Mouse (Mus musculus) olfactory bulb, adult 2 months (tissue): ENCODE results near the gene Ptp4a2. TPM values are rescaled to one million over a fixed set of nuclear protein-coding genes. Genes with fewer than 3 reads are reported as not detected.

Experiments used
- H3K27ac ChIP-seq: fragments of 200-500 bp; 2 replicates; pipeline ENCODE4 v1.5.1; 2012; ENCODE audit warnings: low read depth, low read length; ENCODE audit not compliant: insufficient read depth
- H3K4me1 ChIP-seq: fragments of 200-500 bp; 2 replicates; pipeline ENCODE4 v1.6.1; 2012; ENCODE audit warnings: low read length; ENCODE audit not compliant: control insufficient read depth, insufficient read depth
- H3K4me3 ChIP-seq: fragments of 200-500 bp; 2 replicates; pipeline ENCODE4 v1.5.1; 2012; ENCODE audit warnings: mild to moderate bottlenecking, low read depth, low read length, moderate library complexity; ENCODE audit not compliant: insufficient read depth
- CTCF ChIP-seq: fragments of 200-500 bp; IDR thresholded peaks from 2 replicates; pipeline ENCODE4 v1.5.1; 2012; ENCODE audit warnings: low read depth, mild to moderate bottlenecking, low read length, moderate library complexity; ENCODE audit not compliant: insufficient read depth
- POLR2A ChIP-seq: fragments of 200-500 bp; IDR thresholded peaks from 2 replicates; pipeline ENCODE4 v1.6.1; 2012; ENCODE audit warnings: mild to moderate bottlenecking, low read depth, low read length, moderate library complexity; ENCODE audit not compliant: insufficient read depth
- WGBS: fragments of 180-500 bp; shearing (Covaris S2); methylation state at CpG from one replicate; pipeline ENCODE4 v1.1.7; 2018; 5-methylcytosine and 5-hydroxymethylcytosine counted together
- polyA plus RNA-seq: library from polyadenylated mRNA; stranded (reverse); fragments of >200 nt; gene quantifications from 2 replicates; pipeline ENCODE4 v1.2.4, GENCODE M21; 2012; ENCODE audit warnings: low replicate concordance; ENCODE audit not compliant: missing spikeins, insufficient read depth, insufficient read length

Gene Ptp4a2
- polyA plus RNA-seq, 1 experiment: 96.3 TPM

DNA sequence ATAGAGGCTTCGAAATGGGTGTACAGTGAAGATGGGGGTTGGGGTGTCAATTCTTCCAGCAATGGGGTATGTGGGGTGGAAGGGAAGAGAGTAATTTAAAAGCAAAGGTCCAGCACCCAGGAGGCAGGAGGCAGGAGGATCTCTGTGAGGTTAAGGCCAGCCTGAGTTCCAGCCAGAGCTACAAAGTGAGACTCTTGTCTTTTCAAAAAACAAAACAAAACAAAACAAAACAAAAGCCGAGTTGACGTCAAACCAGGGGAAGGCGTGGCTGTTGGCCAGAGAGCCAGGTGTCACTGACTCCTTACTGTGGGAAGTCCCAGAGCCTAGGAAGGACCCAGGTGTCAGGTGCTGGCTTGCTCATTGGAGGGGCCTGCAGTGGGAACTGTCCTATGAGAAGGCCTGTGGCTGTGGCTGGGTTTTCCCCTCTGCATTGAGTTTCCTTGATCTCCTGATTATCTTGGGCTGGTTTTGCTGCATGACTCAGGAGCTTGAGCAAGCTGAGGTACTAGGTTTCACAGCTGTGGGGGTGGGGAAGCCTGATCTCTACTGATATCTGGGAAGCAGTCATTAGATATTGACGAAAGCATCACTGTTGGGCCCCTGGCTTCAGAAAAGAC lies 17.2 kb upstream of the Ptp4a2 start:
- 60% methylated on average over 5 of the region's 5 CpGs for WGBS
- TF ChIP-seq CTCF (no peak), POLR2A (no peak)
- H3K27ac ChIP-seq: peak overlapping the region; percentile 5; the same call in 1 of the 2 replicates
- peaks cover 28% of the 10 kb centered on the region for H3K4me1 ChIP-seq
- H3K4me3 ChIP-seq: no peak overlapping the region

DNA sequence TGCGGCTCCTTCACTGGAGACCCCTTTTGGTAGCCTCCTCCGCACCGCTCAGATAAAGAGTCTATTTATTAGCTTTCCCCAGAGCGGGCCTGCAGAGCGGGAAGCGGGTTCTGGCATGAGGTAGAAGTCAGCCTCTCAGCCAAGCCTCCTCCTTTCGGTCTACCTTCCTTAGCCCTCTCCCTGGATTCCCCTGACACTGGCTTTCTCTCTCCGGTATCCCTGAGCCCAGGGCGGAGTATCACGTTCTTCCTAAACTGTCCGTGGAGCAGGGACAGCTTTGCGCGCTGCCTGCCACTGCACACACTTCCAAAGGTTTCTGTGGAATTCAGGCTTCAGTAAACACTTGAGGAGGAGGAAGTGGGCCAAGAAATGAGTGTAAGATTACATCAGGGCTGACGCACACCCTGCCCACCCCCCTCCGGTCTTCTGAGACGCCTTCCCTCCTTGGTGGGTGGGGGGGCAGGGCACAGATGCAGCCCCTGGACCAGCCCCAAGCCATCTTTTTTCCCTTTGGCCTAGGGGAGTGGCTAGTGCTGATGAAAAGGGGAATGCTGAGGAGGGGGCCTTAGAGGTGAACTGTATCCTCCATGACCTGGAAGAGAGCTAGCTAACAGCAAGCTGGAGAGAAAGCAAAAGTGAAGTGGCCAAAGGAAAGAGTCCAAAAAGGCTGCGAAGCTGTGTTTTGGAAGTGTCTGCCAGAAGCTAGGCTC lies 15.7 kb upstream of the Ptp4a2 start:
- TF ChIP-seq POLR2A: 0 out of 2 replicates have a peak, but pooled peaks have one; percentile 22
- TF ChIP-seq CTCF: no peak
- H3K4me3 ChIP-seq: no peak overlapping the region
- peak overlapping the region; percentile 48 for H3K27ac ChIP-seq
- peaks cover 28% of the 10 kb centered on the region for H3K4me1 ChIP-seq
- WGBS: 19% methylated on average over 17 of the region's 17 CpGs

DNA sequence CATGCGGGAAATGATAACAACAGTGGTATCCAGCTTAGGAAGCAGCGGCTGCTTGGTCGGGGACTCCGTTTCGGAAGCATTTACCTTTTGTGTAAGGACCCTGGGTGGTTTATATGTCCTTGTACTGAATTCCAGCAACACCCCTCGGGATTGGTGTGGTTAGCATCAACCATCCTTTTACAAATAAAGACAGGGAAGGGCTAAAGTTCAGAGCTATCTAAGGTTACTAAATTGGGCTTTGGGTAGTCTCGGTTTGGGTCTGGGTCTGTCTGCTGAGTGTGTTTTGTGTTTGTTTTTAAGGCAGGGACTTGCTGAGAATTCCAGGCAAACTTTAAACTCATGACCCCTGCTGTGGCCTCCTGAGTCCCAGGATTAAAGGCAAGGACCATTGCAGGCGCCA lies 15.2 kb upstream of the Ptp4a2 start:
- Histone ChIP-seq H3K27ac (peak overlapping the region; percentile 48), H3K4me1 (peaks cover 28% of the 10 kb centered on the region), H3K4me3 (no peak overlapping the region)
- 43% methylated on average over 8 of the region's 8 CpGs for WGBS
- TF ChIP-seq CTCF: no peak
- TF ChIP-seq POLR2A: no peak

DNA sequence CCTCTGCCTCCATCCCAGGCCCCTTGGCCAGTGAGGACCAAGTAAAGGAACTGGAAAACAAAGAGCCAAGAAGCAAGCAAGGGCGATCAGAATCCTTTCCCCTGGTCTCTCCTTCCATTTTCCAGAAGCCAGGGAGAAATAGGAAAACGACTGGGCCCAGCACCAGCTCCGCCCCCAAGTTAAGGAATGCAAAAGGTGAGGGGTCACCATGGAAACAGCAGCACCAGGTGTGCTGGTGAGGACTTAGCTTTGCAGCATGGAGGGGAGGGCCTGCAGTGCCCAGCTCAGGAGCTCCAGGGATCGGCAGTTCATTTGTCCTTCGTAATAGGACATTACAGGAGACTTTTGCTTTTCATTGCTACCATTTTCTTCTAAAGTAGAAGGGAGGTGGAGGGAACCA lies 13.0 kb upstream of the Ptp4a2 start:
- no peak overlapping the region for H3K27ac ChIP-seq
- WGBS: 68% methylated on average over 5 of the region's 5 CpGs
- H3K4me3 ChIP-seq: no peak overlapping the region
- TF ChIP-seq POLR2A (no peak), CTCF (no peak)
- peaks cover 28% of the 10 kb centered on the region for H3K4me1 ChIP-seq

DNA sequence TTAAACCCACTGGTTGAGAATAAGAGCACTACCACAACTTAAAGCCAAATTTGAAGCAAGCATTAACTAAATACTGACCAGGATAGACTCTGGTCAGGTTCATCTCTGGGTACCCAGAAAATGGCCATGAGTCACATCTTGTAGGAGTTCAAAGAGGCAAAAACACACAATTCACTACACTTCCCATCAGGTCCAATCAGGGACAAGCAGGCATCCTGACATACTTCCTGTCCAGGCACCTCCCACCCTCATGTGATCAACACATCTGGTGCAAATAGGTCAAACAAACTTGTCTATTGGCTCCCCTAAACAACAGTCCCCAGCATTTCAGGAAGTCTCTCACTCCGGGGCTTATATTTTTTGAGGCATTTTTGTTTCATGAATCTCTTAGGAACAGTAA lies 7.7 kb upstream of the Ptp4a2 start:
- WGBS: 89% methylated on average over 1 of the region's 1 CpGs
- H3K4me1 ChIP-seq: peaks cover under 1% of the 10 kb centered on the region; the same call in 1 of the 2 replicates
- no peak overlapping the region for H3K4me3 ChIP-seq
- H3K27ac ChIP-seq: no peak overlapping the region
- TF ChIP-seq CTCF (no peak), POLR2A (no peak)

DNA sequence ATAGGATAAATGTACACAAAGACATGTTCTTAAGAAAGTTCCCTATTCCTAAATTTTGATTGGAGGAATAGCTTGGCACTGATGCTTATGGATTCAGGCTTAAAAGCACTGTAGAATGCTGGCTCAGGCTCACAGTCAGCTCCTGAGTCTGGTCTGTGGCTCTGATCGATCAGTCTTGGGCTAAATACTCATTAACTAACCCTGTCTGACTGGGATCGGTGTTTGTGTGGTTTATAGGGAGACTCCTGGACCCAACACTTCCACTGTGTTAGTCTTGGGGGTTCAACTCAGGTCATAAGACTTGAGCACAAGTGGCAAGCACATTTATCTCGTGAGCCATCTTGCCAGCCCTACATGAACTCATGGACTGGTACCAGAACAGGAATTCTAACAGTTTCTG lies 6.0 kb upstream of the Ptp4a2 start:
- Histone ChIP-seq H3K27ac (no peak overlapping the region), H3K4me3 (no peak overlapping the region), H3K4me1 (no peaks in the 10 kb centered on the region)
- WGBS: 91% methylated on average over 3 of the region's 3 CpGs
- no peak for TF ChIP-seq CTCF
- TF ChIP-seq POLR2A: no peak

DNA sequence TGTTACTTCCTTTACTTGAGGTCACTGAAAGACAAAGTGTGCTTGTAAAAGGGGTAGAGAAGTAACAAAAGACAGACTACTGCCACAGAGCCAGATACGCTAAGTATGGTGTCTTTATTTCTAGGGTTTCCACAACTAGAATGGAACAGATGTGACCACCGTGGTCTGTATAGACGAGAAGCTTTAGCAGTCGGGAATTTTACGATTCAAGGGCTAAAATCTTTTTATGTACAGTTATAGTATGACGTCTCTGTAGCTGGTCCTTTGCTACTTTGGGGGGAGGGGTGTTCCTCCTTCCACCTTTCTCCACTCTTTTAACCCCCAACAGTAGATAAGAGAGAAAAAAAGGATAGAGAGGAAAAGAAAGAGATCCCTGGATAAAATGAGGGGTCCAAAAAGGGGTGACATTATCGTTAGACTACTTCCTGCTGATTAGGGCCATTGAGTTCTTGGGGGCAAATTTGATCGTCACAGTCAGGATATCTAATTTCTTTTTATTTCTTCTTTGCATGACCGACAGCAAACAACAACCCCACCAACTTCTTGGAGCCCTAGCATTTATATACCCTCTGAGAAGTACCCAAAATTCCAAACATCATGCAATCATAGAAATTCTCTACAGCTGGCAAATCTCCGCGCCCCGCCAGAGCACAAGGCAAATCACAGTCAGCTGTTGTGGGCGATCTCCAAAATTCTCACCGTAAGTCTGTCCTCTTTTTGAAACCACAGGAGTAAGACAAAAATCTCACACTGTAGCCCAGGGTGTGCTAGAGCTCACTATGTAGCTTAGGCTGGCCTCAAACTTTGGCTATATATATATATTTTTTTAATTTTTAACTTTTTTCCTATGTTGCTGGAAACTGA lies 818 bp downstream of the Ptp4a2 start:
- 91% methylated on average over 14 of the region's 14 CpGs for WGBS
- no peak overlapping the region for H3K4me3 ChIP-seq
- H3K4me1 ChIP-seq: peaks cover 4% of the 10 kb centered on the region
- H3K27ac ChIP-seq: no peak overlapping the region
- TF ChIP-seq CTCF: no peak
- TF ChIP-seq POLR2A: no peak

DNA sequence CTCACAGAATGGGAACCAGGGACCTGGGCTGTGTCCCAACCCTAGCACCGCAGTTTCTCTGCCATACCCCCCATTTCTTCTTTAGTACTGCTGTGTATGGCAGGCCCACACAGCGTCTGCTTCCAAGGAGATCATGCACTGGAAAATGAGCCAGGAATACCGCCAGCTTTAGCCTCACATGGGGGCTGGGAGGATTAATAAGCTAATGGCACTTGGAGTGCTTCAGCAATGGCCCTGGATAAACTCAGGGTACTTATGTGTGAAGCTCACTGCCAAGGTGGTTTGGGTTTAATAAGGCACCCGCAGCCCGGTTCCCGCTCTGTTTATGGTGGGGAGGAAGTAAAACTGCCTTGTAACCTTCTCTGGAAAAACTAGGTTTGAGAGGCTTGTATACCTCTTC lies 6.6 kb downstream of the Ptp4a2 start:
- H3K4me3 ChIP-seq: no peak overlapping the region
- peaks cover 14% of the 10 kb centered on the region for H3K4me1 ChIP-seq
- 36% methylated on average over 6 of the region's 6 CpGs for WGBS
- H3K27ac ChIP-seq: no peak overlapping the region
- TF ChIP-seq POLR2A: no peak
- TF ChIP-seq CTCF: no peak

DNA sequence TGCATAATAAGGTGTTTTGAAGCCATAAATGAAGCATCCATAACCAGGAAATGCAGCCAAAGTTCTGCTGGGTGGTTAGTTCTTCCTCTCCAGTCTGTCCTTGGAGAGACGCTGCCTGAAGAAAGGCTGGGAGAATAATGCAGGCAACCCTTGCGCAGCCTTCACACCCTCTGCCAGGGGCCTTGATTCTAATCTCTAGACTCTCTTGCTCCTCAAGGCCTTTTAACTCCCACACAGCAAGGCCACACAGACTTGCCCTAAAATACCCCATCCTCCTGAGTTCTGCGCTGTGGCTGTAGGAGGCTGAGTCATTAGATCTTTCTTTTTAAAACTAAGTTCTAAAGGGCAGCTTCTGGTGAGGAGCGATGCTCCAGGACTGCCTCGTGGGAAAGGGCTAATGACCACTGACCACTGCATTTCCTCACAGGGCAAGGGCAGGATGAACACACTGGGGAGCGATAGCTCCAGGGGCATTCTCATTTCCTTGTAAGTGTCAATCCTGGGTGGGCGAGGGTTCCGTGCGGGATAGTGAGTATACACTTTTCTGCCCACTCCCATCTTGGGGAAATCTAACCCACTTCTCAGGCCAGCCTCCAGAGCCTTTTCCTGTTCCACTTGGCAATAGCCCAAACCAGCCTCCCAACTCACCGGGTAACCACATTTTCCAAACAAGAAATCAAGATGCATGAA lies 7.6 kb downstream of the Ptp4a2 start:
- WGBS: 53% methylated on average over 10 of the region's 10 CpGs
- TF ChIP-seq CTCF (no peak), POLR2A (no peak)
- Histone ChIP-seq H3K4me1 (peaks cover 16% of the 10 kb centered on the region), H3K27ac (peak overlapping the region; percentile 20; the same call in 1 of the 2 replicates), H3K4me3 (no peak overlapping the region)
